Mouse (Mus musculus) G1E-ER4 (cell line): ENCODE results near the gene Taok3. TPM values are rescaled to one million over a fixed set of nuclear protein-coding genes. Genes with fewer than 3 reads are reported as not detected.

Experiments
- GATA1 ChIP-seq: IDR thresholded peaks from one replicate; pipeline ENCODE4 v1.8.0; 2012; ENCODE audit warnings: low read length, inconsistent platforms
- polyA plus RNA-seq: library from polyadenylated mRNA; stranded (reverse); fragments of >175 nt; gene quantifications from 2 replicates; pipeline ENCODE4 v1.2.3, GENCODE M21; 2012

Gene Taok3
- 59.0 and 66.5 TPM in 2 replicates for polyA plus RNA-seq

DNA sequence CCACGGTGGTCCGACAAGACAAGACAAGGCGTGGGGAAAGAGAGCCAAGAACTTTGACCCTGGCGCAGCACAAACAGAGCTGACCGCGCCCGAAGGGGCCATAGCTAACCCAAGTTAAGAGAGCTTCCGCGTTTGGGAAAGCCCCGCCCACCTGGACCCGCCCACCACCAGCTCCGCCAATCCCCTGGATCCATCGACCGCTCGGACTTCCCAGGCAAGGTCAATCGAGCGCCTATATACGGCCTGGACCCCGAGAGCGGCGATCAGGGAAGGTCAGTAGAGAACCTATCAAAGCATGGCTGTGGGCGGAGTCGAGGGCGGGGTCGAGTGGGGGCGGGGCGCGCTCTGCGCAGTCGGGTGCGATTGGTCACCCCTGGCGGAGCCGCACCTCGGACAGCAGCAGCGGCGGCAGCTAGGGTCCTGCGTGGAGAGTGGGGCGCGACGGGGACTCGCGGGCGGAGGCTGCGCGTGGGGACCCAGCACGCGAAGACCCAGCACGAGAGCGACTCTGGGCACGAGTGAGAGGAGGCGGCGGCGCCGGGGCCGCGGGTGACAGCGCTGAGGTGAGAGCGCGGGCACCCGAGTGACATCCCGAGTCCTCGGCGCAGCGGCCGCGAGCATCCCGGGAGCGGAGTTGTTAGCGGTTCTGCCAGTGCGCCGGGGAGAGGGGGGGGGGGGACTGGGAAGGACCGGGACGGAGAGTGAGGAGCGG is at the start of gene Taok3:
Taok3 (plus strand) TSS at position 353 of the 712 bp plus-strand sequence.
- TF ChIP-seq GATA1, result no peak

DNA sequence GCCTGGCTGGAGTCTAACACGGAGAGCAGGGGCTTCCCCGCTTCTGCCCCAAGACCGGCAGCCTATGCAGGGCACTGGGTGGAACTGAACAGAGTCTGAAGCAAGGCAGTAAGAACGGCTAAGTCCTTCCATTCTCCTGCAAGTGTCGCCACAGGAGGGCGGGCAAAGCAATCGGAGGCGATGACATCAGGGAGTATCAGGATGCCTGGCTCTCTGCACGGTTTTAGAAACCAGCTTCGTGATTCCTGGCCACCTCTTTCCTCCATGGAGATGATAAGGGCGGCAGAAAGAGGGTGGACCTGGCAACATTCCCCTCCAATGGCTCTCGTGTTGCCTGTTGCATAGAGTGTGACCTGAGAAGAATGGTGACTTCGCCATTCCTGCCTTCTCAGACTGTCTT is 32.2 kb upstream of the Taok3 start:
- TF ChIP-seq GATA1, result no peak

DNA sequence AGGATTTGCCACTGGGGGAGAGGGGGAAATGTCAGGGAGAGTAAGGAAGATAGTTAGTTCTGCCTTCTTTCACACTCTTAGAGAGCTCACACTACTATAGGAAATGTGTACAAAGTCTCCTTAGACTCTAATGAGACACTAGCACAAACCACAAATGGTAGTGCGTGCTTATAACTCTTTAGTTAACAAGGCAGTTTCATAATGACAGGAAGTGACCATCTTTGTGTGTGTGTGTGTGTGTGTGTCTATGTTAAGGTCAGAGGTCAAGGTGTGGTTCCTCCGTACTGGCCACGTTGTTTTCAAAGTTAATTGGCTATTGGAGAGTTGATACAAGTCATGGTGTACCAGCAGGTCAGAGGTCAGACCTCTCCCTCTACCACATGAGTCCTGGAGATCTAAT is 30.8 kb upstream of the Taok3 start:
- no peak for TF ChIP-seq GATA1

DNA sequence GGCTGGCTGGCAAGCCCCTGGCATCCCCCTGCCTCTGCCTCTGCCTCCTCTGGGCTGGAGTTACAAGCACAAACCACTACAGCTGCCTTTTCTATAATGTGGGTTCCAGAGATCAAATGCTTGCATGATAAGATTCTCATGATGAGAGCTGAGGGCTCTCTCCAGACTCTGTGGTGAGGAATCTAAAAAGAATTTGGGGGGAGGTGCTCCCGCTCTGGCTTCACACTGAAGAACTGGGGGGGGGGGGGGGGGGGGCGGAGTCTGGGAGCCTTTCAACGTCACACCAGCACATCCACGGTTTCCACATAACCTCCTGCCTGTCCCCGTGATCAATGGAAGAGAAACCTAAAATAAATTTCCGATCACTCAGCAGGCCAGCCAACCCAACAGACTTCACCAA is 30.1 kb upstream of the Taok3 start:
- no peak for TF ChIP-seq GATA1

DNA sequence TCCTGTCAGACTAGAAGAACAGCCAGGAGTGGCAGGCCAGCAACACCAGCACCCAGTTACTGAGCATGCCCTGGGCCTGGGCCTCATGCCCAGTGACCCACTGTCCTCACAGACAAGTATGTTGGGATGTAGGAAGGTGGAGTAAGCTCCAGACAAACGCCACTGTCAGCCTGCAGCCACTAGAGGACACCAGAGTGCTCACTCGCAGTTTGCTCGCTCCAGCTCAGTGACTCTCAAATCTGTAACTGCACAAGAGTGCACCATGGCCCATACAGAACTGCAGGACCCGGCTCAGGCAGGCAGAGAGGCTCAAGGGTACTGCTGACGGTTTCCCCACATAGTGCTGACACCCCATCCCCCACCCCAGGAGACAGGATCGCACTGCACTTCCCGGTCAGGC is 25.5 kb upstream of the Taok3 start:
- TF ChIP-seq GATA1, result no peak

DNA sequence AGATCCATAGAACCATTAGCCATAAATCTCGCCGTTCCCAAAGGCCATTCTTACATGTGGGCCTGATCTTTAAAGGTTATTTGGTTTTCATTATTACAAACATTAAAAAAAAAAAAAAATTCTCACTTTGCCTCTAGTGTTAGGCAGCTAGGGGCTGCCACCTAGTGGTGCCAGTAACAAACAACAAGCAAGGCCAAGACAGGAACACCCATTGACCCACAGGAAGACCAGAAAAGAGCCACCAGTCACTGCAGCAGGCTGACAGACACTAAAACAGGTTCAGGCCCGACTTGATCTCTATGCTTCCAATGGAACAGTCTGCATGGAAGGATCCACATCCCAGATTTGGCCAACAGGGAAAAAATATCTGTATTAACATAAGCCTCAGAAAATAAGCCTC is 23.2 kb upstream of the Taok3 start:
- TF ChIP-seq GATA1, result no peak

DNA sequence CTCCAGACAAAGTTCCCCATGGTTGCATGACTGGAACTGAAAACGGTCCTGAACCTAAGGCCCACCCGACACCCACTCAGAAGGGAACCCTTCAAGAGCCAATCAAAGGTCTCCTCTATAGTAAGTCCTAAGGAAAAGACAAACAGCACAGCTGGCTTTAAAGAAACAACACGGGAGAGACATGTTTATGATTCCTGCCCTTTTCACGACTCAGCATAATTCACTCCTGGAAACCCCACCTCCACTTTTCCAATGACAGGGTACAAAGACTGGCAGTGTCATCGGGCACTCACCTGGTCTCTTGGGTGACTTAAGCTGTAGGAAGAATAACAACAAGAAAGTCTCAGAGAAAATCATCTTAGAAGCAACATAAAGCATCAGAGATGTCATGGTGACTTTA is 20.9 kb upstream of the Taok3 start:
- no peak for TF ChIP-seq GATA1

DNA sequence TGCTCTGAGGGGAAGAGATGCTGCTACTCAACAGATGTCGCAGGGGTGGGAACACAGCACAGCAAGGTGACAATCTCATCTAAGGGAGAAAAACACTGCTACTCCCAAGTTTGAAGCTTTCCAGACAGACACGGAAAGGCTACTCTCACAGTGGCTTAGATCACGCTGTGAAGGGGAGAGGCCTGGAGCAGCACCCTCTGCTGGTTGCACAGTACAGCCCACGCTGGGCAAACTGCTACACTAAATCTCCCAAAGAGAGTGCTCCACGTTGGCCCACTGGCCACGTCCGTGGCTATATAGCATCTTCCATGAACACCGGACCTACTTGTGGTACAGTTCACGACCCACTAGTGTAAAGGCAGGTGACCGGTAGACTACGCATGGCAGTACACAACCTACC is 20.2 kb upstream of the Taok3 start:
- no peak for TF ChIP-seq GATA1

DNA sequence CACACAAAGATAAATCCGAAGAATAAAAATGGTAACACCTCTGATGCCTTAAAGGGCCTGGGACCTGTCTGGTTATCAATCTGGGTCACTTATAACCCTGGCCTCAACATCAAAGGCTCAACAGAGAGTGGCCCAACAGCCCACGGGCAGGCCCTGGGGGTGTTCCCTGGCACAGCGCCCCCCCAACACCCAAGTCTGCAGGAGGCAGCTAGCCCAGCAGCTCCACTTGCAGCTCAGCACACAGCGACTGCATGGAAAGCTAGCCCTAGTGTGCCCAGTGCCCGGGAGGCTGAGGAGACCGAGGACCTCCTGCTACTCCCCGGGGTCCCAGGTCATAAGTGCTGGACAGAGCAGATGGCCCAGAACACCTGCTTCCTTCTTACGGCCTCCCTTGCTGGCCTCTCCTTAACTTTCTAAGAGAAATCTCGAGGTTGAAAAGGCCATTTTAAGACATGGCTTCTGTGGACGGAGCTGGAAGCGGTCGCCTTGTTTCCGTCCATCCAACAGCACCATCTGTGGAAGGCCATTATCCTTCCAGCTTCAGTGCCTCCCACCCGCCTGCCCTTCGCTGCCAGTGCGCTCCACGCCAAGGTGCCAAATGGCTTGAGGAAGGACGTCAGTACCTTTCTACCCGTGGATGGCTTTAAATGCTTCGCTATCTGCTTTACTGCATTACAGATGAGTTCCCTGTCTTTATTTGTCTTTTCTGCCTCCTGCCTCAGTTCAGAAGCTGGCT is 16.6 kb upstream of the Taok3 start:
- TF ChIP-seq GATA1, result no peak

DNA sequence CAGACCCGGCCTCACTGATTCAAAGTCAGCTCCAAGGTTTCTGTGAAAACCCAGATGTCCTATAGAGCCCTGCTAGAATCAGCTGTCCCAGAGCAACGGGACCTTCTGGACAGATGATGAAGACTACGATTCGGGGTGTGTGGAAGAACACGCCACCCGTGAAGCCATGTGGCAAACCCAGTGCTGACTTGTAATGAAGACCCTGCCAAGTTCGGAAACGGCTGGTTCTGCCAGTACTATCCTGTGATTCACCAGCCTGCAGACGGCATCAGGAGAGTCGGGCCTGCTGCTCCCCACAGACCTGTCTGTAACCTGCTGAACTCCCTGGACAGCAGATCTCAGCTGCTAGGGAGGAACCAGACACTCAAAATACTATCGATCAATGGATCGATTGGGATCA is 15.6 kb upstream of the Taok3 start:
- no peak for TF ChIP-seq GATA1

DNA sequence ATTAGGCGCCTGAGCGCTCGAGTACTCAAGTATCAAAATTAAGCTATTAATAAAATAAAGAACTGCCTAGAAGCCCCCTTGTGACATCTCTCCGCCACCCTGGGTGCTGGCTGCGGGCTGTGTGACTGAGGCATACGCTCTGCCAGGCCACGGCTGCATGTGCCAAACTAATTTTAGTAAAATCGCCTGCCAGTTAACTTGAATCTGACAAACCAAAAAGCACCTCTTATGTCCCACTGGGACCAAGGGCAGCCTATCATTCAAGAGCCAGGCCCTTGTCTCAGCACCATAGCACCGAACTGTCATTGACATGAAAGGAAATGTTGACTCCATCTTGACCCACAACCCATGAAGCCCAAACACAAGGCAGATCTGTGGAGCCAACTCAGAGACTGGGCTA is 14.2 kb upstream of the Taok3 start:
- TF ChIP-seq GATA1, result no peak

DNA sequence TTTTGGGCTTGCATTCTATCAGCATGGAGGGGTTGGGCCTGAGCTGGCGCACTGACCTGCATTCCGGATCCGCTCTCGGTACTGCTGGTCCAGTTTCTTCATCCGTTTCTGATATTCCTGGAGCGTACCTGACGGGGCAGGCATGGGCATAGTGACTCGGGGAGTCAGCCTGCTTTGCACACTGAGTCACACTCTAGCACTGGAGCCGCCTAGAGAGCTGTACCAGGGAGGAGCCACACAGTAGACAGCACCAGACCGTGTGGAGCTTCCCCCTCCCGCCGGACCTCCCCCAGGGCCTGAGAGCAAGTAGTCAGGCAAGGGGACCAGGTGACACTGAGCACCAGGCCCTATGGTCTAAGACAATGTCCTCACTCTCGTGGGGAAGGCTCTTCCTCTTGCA is 11.6 kb upstream of the Taok3 start:
- no peak for TF ChIP-seq GATA1

DNA sequence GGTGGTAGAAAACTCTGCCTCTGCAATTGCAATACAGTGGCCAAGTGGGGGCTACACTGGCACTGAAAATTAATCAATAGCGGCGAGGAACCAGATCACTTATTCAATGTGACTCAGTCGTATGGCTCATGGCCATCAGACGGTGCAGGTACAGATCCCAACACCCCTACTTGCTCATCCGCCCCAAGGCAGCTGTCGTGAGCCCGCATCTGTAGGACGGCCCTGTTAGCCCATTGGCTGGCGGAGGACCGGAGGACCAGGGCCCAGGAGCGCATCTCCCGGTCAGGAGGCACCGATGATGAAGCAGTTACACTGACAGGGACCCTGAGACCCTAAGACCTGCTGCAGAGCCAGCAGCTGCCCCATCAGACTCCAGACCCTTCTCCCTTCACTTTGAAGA is 11.2 kb upstream of the Taok3 start:
- TF ChIP-seq GATA1, result no peak

DNA sequence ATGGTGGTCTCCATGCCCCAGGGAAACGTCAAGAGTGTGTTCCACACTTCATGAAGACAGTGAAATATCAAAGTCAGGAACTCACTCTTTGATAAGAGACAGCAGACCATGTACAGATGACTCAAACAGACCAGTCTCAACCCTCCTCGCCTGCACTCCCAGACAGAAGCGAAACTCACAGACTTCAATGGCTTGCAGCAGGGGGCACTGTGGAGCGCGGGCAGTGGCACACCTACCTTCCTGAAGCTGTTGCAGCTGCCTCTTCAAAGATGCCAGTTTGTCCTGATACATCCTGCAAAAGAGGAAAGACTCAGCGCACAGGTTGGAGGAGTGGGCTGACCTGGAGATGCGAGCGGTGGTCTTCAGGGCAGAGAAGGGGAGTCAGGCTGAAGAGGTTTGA is 10.4 kb upstream of the Taok3 start:
- no peak for TF ChIP-seq GATA1

DNA sequence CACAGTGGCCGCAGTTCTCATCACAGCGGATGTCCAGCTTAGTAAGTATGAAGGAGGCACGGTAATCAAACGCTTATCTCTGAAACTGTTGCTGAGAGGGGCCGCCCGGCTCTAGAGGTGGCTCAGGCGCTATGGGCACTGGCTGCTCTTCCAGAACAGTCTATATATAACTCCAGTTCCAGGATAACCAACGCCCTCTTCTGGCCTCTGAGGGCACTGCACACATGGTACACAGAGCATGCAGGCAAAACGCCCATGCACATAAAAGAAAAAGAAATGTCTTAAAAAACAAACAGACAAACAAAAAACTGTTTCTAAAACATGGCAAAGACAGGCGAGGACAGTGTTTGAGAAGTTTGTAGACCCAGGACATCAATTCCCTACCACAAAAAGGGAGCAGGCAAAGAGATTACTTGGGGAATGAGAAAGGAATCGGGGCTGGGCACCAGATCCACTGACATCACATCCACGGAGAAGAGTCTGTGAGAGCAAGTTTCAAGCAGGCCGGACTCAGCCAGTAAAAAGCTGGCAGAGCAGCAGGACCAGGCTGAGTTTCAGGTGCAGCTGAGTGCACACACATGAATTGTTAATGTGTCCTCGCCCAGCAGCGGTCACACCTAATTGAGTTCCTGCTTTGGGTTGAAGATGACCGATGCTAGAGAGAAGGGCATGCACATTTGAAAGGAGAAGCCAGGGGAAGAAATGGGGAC is 8.7 kb upstream of the Taok3 start:
- TF ChIP-seq GATA1, result no peak

DNA sequence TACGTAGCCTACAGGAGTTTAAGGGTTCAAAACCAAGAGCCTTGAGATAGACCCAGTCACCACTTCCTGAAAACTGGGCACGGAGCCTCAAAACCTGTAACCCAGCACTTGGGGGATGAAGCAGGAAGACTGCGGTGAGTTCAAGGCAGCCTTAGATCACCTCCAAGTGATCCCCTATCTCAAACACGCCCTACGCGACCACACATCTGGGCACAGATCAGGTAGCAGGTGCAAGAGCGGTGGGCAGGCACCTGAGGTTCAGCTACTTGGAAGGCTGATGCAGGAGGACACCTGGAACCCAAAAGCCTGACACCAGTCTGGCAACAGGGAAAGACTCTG is 8.2 kb upstream of the Taok3 start:
- no peak for TF ChIP-seq GATA1

DNA sequence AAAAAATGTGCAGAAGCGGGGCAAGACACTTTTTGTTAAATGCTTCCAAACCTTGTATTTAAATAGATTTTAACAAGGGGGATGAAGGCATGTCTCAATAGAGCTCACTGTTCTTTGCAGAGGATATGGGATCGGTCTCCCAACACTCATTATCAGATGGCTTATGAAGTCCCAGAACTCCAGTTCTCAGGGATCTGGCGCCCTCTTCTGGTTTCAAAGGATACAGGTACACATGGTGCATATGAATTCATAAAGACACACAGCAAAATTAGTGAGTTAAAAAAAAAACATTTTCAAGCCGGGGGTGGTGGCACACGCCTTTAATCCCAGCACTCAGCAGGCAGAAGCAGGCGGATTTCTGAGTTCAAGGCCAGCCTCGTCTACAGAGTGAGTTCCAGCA is 6.6 kb upstream of the Taok3 start:
- no peak for TF ChIP-seq GATA1
